In genomic region chr4:135158724-135159409, GRCm38 (mm10) we compare ENCODE assay signal across 12 mouse cellular contexts. TPM values are rescaled to one million over a fixed set of nuclear protein-coding genes. Genes with fewer than 3 reads are reported as not detected.
DNase-seq lines count a peak whose midpoint lies in the region; ATAC-seq lines count a peak whose summit lies in the region.
"Had no signal": no experiment of that assay in that cellular context is flagged by ENCODE, and none has a peak within 500 bp of the region (broad histone marks: within the 10 kb centered on the region; RNA-seq: fewer than 3 reads in every experiment).

No protein-coding gene starts in this region.

- H3K4me3 ChIP-seq in neural tube, embryonic 12.5 days, result no peak overlapping the region
- no peak overlapping the region for H3K4me3 ChIP-seq in stomach, embryonic 16.5 days (replicated peaks; ENCODE audit: low read length)
- H3K4me3 ChIP-seq: embryonic facial prominence, embryonic 12.5 days; limb, embryonic 13.5 days; midbrain, embryonic 10.5 days had no signal

- peaks cover 79% of the 10 kb centered on the region for H3K27me3 ChIP-seq in neural tube, embryonic 12.5 days (replicated peaks)
- H3K27me3 ChIP-seq in stomach, embryonic 16.5 days (ENCODE audit: control insufficient read depth, insufficient read depth, low read length), result peaks cover 61% of the 10 kb centered on the region

- peaks cover 9% of the 10 kb centered on the region; the same call in 1 of the 2 replicates for H3K4me1 ChIP-seq in neural tube, embryonic 12.5 days
- H3K4me1 ChIP-seq in stomach, embryonic 16.5 days (ENCODE audit: control insufficient read depth, insufficient read depth, low read length), result no peaks in the 10 kb centered on the region

- no peak for DNase-seq in neural tube, embryonic 10.5 days (ENCODE audit: extremely low spot score, low spot score)
- peak; percentile 46 for DNase-seq in NIH3T3 (ENCODE audit: low read depth)
- DNase-seq in cerebellum, postnatal 14 days, result no peak
- no peak for DNase-seq in urinary bladder, adult 2 months (ENCODE audit: low spot score)
- no peak for DNase-seq in layer of hippocampus, adult 11-12 months (ENCODE audit: low spot score)
- DNase-seq: gastrocnemius, postnatal 14 days had no signal

- H3K9me3 ChIP-seq in neural tube, embryonic 12.5 days, result no peaks in the 10 kb centered on the region
- H3K9me3 ChIP-seq in stomach, embryonic 16.5 days (replicated peaks; ENCODE audit: control insufficient read depth, low read length), result no peaks in the 10 kb centered on the region
- H3K9me3 ChIP-seq: embryonic facial prominence, embryonic 12.5 days; limb, embryonic 13.5 days; midbrain, embryonic 10.5 days had no signal

- no peak overlapping the region for H3K9ac ChIP-seq in neural tube, embryonic 12.5 days
- H3K9ac ChIP-seq in stomach, embryonic 16.5 days (ENCODE audit: low read length), result no peak overlapping the region
- H3K9ac ChIP-seq: embryonic facial prominence, embryonic 12.5 days; limb, embryonic 13.5 days had no signal

- 3% methylated on average over 9 of the region's 9 CpGs for WGBS in neural tube, embryonic 12.5 days
- WGBS in stomach, embryonic 16.5 days, result 13% methylated on average over 9 of the region's 9 CpGs

- no peak overlapping the region for H3K27ac ChIP-seq in neural tube, embryonic 12.5 days
- no peak overlapping the region for H3K27ac ChIP-seq in stomach, embryonic 16.5 days (ENCODE audit: low read length)
- H3K27ac ChIP-seq: embryonic facial prominence, embryonic 12.5 days; limb, embryonic 13.5 days; midbrain, embryonic 10.5 days had no signal

- H3K36me3 ChIP-seq in neural tube, embryonic 12.5 days, result no peaks in the 10 kb centered on the region
- no peaks in the 10 kb centered on the region for H3K36me3 ChIP-seq in stomach, embryonic 16.5 days (ENCODE audit: control insufficient read depth, insufficient read depth, low read length)
- H3K36me3 ChIP-seq: embryonic facial prominence, embryonic 12.5 days; limb, embryonic 13.5 days; midbrain, embryonic 10.5 days had no signal

- H3K4me2 ChIP-seq in neural tube, embryonic 12.5 days (replicated peaks), result no peak overlapping the region
- H3K4me2 ChIP-seq in stomach, embryonic 16.5 days (ENCODE audit: low read depth, low read length), result no peak overlapping the region
- H3K4me2 ChIP-seq: embryonic facial prominence, embryonic 12.5 days; limb, embryonic 13.5 days had no signal

- ATAC-seq in neural tube, embryonic 12.5 days (ENCODE audit: low FRiP score, low read depth), result 0 out of 2 replicates have a peak, but pooled peaks have one; percentile 17
- ATAC-seq in inflammation-experienced regulatory T-cells, adult 6 months, result peak; percentile 46
- ATAC-seq in stomach, embryonic 16.5 days (ENCODE audit: insufficient read depth, low FRiP score), result 0 out of 2 replicates have a peak, but pooled peaks have one; percentile 27

RNA-seq across cellular contexts. Expression of gene Runx3, which starts 38.4 kb away (rescaled TPM):
- polyA plus RNA-seq in neural tube, embryonic 12.5 days (2016; fragmentation: Nextera tagmentation; extraction: Ambion mirVana), result 1.6 and 2.1 TPM in 2 replicates
- 10 to 100 TPM in 2 of 3 experiments, 1 to 10 TPM in 1; 9.2 to 26.5 (median 11.1) TPM for polyA plus RNA-seq in inflammation-experienced regulatory T-cells, adult 6 months (2017; shearing (Covaris generic))
- polyA plus RNA-seq in stomach, embryonic 16.5 days (2015; fragmentation: Nextera tagmentation; extraction: Ambion mirVana), result 0.24 and 0.54 TPM in 2 replicates
- polyA plus RNA-seq in urinary bladder, adult 2 months (2012; rRNA removed), result 0.21 and 0.60 TPM in 2 replicates
